Mouse (Mus musculus) cerebellum, adult 2 months (tissue): ENCODE results near the gene Prkcb.

Experiments
- CTCF ChIP-seq: fragments of 200-500 bp; IDR thresholded peaks from 2 replicates; pipeline ENCODE4 v1.5.1; 2011; ENCODE audit warnings: low read depth, mild to moderate bottlenecking, control low read depth, low read length, moderate library complexity, borderline replicate concordance; ENCODE audit not compliant: insufficient read depth
- POLR2A ChIP-seq: fragments of 200-500 bp; IDR thresholded peaks from 2 replicates; pipeline ENCODE4 v1.6.1; 2011; ENCODE audit warnings: low read length, control low read depth, borderline replicate concordance; ENCODE audit not compliant: insufficient read depth

- TF ChIP-seq CTCF (no peak), POLR2A (no peak)
Measured at GRCm38 (mm10) chr7:122303988-122304387, 15.4 kb downstream of the Prkcb start.
